Mouse (Mus musculus) midbrain, embryonic 13.5 days (tissue): ENCODE measurements around the gene Adgrv1. TPM values are rescaled to one million over a fixed set of nuclear protein-coding genes. Genes with fewer than 3 reads are reported as not detected.
"Not testable (repeated sequence)": the region's sequence is repeated elsewhere in the genome, so short reads cannot be mapped to it uniquely, and the experiment has no call there.

Source experiments
- ATAC-seq: fragments of 200-750 bp; cut with Nextera tagmentation; 2 replicates; pipeline ENCODE4 v1.8.0; 2017; ENCODE audit warnings: mild to moderate bottlenecking, moderate TSS enrichment, moderate library complexity
- H3K27ac ChIP-seq: fragments of 300-500 bp; sonication (generic); 2 replicates; pipeline ENCODE4 v1.5.1; 2015; ENCODE audit warnings: inconsistent platforms, mild to moderate bottlenecking, moderate library complexity
- H3K27me3 ChIP-seq: fragments of 300-500 bp; sonication (generic); 2 replicates; pipeline ENCODE4 v1.6.1; 2015; ENCODE audit warnings: mild to moderate bottlenecking, inconsistent platforms
- H3K36me3 ChIP-seq: fragments of 300-500 bp; sonication (generic); 2 replicates; pipeline ENCODE4 v1.6.1; 2015; ENCODE audit warnings: mild to moderate bottlenecking, inconsistent platforms
- H3K4me1 ChIP-seq: fragments of 300-500 bp; sonication (generic); replicated peaks from 2 replicates; pipeline ENCODE4 v1.6.1; 2015; ENCODE audit warnings: inconsistent platforms
- H3K4me2 ChIP-seq: fragments of 300-500 bp; sonication (generic); replicated peaks from 2 replicates; pipeline ENCODE4 v1.6.1; 2015; ENCODE audit warnings: moderate library complexity, mild to moderate bottlenecking, inconsistent platforms
- H3K4me3 ChIP-seq: fragments of 300-500 bp; sonication (generic); replicated peaks from 2 replicates; pipeline ENCODE4 v1.5.1; 2015; ENCODE audit warnings: mild to moderate bottlenecking, inconsistent platforms
- H3K9ac ChIP-seq: fragments of 300-500 bp; sonication (generic); replicated peaks from 2 replicates; pipeline ENCODE4 v1.6.1; 2015; ENCODE audit warnings: mild to moderate bottlenecking, inconsistent platforms
- H3K9me3 ChIP-seq: fragments of 300-500 bp; sonication (generic); 2 replicates; pipeline ENCODE4 v1.6.1; 2016; ENCODE audit warnings: mild to moderate bottlenecking, inconsistent platforms
- WGBS: fragments of 180-500 bp; shearing (Covaris S2); methylation state at CpG from one replicate; pipeline ENCODE4 v1.1.7; 2015; 5-methylcytosine and 5-hydroxymethylcytosine counted together
- polyA plus RNA-seq: library from polyadenylated mRNA; unstranded; fragments of >200 nt; fragmentation: Nextera tagmentation; extraction: Ambion mirVana; gene quantifications from 2 replicates; pipeline ENCODE4 v1.2.1, GENCODE M21; 2015

Adgrv1 gene
- polyA plus RNA-seq, 1 experiment from 2014 or later, result 28.5 TPM

GRCm38 (mm10) chr13:81267489-81267888 lies 365.5 kb downstream of the Adgrv1 start:
- not testable (repeated sequence) for H3K27me3 ChIP-seq, H3K4me1 ChIP-seq, H3K4me2 ChIP-seq, H3K9me3 ChIP-seq, H3K4me3 ChIP-seq, ATAC-seq, H3K9ac ChIP-seq, H3K27ac ChIP-seq, H3K36me3 ChIP-seq
- WGBS, result 86% methylated on average over 4 of the region's 4 CpGs

- ATAC-seq, result no peak
- no peak overlapping the region for H3K27ac ChIP-seq
- no peaks in the 10 kb centered on the region for H3K4me1 ChIP-seq
- H3K9ac ChIP-seq, result no peak overlapping the region
- 95% methylated on average over 1 of the region's 1 CpGs for WGBS
- no peak overlapping the region for H3K4me2 ChIP-seq
- H3K27me3 ChIP-seq, result no peaks in the 10 kb centered on the region
- H3K36me3 ChIP-seq, result no peaks in the 10 kb centered on the region
- no peaks in the 10 kb centered on the region for H3K9me3 ChIP-seq
- H3K4me3 ChIP-seq, result no peak overlapping the region
Observed at GRCm38 (mm10) chr13:81264465-81264864, 368.5 kb downstream of the Adgrv1 start.

- Histone ChIP-seq H3K9me3 (no peaks in the 10 kb centered on the region), H3K9ac (no peak overlapping the region), H3K27ac (no peak overlapping the region), H3K4me3 (no peak overlapping the region), H3K4me1 (no peaks in the 10 kb centered on the region), H3K27me3 (no peaks in the 10 kb centered on the region), H3K36me3 (0 out of 2 replicates have a peak, but pooled peaks cover 3% of the 10 kb centered on the region), H3K4me2 (no peak overlapping the region)
- WGBS, result 94% methylated on average over 2 of the region's 2 CpGs
- ATAC-seq, result no peak
Observed at GRCm38 (mm10) chr13:81241181-81241580, 391.8 kb downstream of the Adgrv1 start.

GRCm38 (mm10) chr13:81239836-81240235 lies 393.1 kb downstream of the Adgrv1 start:
- no peak for ATAC-seq
- H3K9ac ChIP-seq, result no peak overlapping the region
- H3K4me1 ChIP-seq, result no peaks in the 10 kb centered on the region
- WGBS, result 98% methylated on average over 10 of the region's 10 CpGs
- no peaks in the 10 kb centered on the region for H3K27me3 ChIP-seq
- H3K4me3 ChIP-seq, result no peak overlapping the region
- 0 out of 2 replicates have a peak, but pooled peaks cover 3% of the 10 kb centered on the region for H3K36me3 ChIP-seq
- no peak overlapping the region for H3K4me2 ChIP-seq
- no peak overlapping the region for H3K27ac ChIP-seq
- no peaks in the 10 kb centered on the region for H3K9me3 ChIP-seq

GRCm38 (mm10) chr13:81239427-81239826 lies 393.5 kb downstream of the Adgrv1 start:
- Histone ChIP-seq H3K9ac (no peak overlapping the region), H3K36me3 (0 out of 2 replicates have a peak, but pooled peaks cover 3% of the 10 kb centered on the region), H3K9me3 (no peaks in the 10 kb centered on the region), H3K27ac (no peak overlapping the region), H3K4me2 (no peak overlapping the region), H3K4me1 (no peaks in the 10 kb centered on the region), H3K4me3 (no peak overlapping the region), H3K27me3 (no peaks in the 10 kb centered on the region)
- 95% methylated on average over 3 of the region's 3 CpGs for WGBS
- ATAC-seq, result no peak

GRCm38 (mm10) chr13:81238855-81239254 lies 394.1 kb downstream of the Adgrv1 start:
- Histone ChIP-seq H3K9ac (no peak overlapping the region), H3K4me1 (no peaks in the 10 kb centered on the region), H3K27ac (no peak overlapping the region), H3K4me3 (no peak overlapping the region), H3K27me3 (no peaks in the 10 kb centered on the region), H3K9me3 (no peaks in the 10 kb centered on the region), H3K4me2 (no peak overlapping the region), H3K36me3 (0 out of 2 replicates have a peak, but pooled peaks cover 3% of the 10 kb centered on the region)
- 94% methylated on average over 7 of the region's 7 CpGs for WGBS
- no peak for ATAC-seq

GRCm38 (mm10) chr13:81237947-81238346 lies 395.0 kb downstream of the Adgrv1 start:
- Histone ChIP-seq H3K9me3 (no peaks in the 10 kb centered on the region), H3K4me1 (no peaks in the 10 kb centered on the region), H3K27me3 (no peaks in the 10 kb centered on the region), H3K4me3 (no peak overlapping the region), H3K4me2 (no peak overlapping the region), H3K27ac (no peak overlapping the region), H3K36me3 (0 out of 2 replicates have a peak, but pooled peaks cover under 1% of the 10 kb centered on the region), H3K9ac (no peak overlapping the region)
- 89% methylated on average over 5 of the region's 5 CpGs for WGBS
- no peak for ATAC-seq

GRCm38 (mm10) chr13:81236758-81237395 lies 396.1 kb downstream of the Adgrv1 start:
- H3K9ac ChIP-seq, result no peak overlapping the region
- no peak overlapping the region for H3K27ac ChIP-seq
- no peaks in the 10 kb centered on the region for H3K9me3 ChIP-seq
- H3K36me3 ChIP-seq, result no peaks in the 10 kb centered on the region
- no peak overlapping the region for H3K4me2 ChIP-seq
- H3K4me3 ChIP-seq, result no peak overlapping the region
- no peak for ATAC-seq
- no peaks in the 10 kb centered on the region for H3K27me3 ChIP-seq
- no peaks in the 10 kb centered on the region for H3K4me1 ChIP-seq
- WGBS, result 93% methylated on average over 3 of the region's 3 CpGs

GRCm38 (mm10) chr13:81234031-81234430 lies 398.9 kb downstream of the Adgrv1 start:
- no peak overlapping the region for H3K4me2 ChIP-seq
- H3K4me3 ChIP-seq, result no peak overlapping the region
- H3K9ac ChIP-seq, result no peak overlapping the region
- ATAC-seq, result no peak
- WGBS, result 86% methylated on average over 2 of the region's 2 CpGs
- H3K36me3 ChIP-seq, result no peaks in the 10 kb centered on the region
- no peaks in the 10 kb centered on the region for H3K4me1 ChIP-seq
- H3K27ac ChIP-seq, result no peak overlapping the region
- H3K9me3 ChIP-seq, result no peaks in the 10 kb centered on the region
- H3K27me3 ChIP-seq, result no peaks in the 10 kb centered on the region

- Histone ChIP-seq H3K4me3 (no peak overlapping the region), H3K27me3 (no peaks in the 10 kb centered on the region), H3K4me2 (no peak overlapping the region), H3K4me1 (no peaks in the 10 kb centered on the region), H3K36me3 (no peaks in the 10 kb centered on the region), H3K27ac (no peak overlapping the region), H3K9ac (no peak overlapping the region), H3K9me3 (no peaks in the 10 kb centered on the region)
- ATAC-seq, result no peak
Observed at GRCm38 (mm10) chr13:81232839-81233238, 400.1 kb downstream of the Adgrv1 start.

GRCm38 (mm10) chr13:81230161-81230560 lies 402.8 kb downstream of the Adgrv1 start:
- H3K27ac ChIP-seq, result no peak overlapping the region
- WGBS, result 59% methylated on average over 4 of the region's 4 CpGs

GRCm38 (mm10) chr13:81223768-81224167 lies 409.2 kb downstream of the Adgrv1 start:
- ATAC-seq, result no peak
- no peak overlapping the region for H3K4me2 ChIP-seq
- 89% methylated on average over 3 of the region's 3 CpGs for WGBS
- no peak overlapping the region for H3K4me3 ChIP-seq
- no peak overlapping the region for H3K27ac ChIP-seq
- no peaks in the 10 kb centered on the region for H3K36me3 ChIP-seq
- no peaks in the 10 kb centered on the region for H3K4me1 ChIP-seq
- no peaks in the 10 kb centered on the region for H3K27me3 ChIP-seq
- no peak overlapping the region for H3K9ac ChIP-seq
- no peaks in the 10 kb centered on the region for H3K9me3 ChIP-seq

More at GRCm38 (mm10) chr13:81230161-81230560, 402.8 kb downstream of the Adgrv1 start:
- Histone ChIP-seq H3K4me2 (no peak overlapping the region), H3K27me3 (no peaks in the 10 kb centered on the region), H3K4me3 (no peak overlapping the region), H3K9me3 (no peaks in the 10 kb centered on the region), H3K4me1 (no peaks in the 10 kb centered on the region), H3K36me3 (no peaks in the 10 kb centered on the region), H3K9ac (no peak overlapping the region)
- ATAC-seq, result no peak

- Histone ChIP-seq H3K4me2 (no peak overlapping the region), H3K4me1 (no peaks in the 10 kb centered on the region), H3K36me3 (no peaks in the 10 kb centered on the region), H3K9me3 (no peaks in the 10 kb centered on the region), H3K27me3 (no peaks in the 10 kb centered on the region), H3K9ac (no peak overlapping the region), H3K27ac (no peak overlapping the region), H3K4me3 (no peak overlapping the region)
- ATAC-seq, result no peak
- WGBS, result 98% methylated on average over 1 of the region's 1 CpGs
Observed at GRCm38 (mm10) chr13:81222377-81222776, 410.6 kb downstream of the Adgrv1 start.
